Mouse (Mus musculus): ENCODE data around the gene Gm28308. TPM values are rescaled to one million over a fixed set of nuclear protein-coding genes. Genes with fewer than 3 reads are reported as not detected.
A peak's percentile ranks its signal among the peaks of the same experiment; 100 is the strongest.

Gene Gm28308
- polyA plus RNA-seq, 1 experiment from 2014 or later: not detected

GRCm38 (mm10) chr6:52244471-52245039 lies 31.4 kb upstream of the Gm28308 start:
- ATAC-seq (ENCODE audit: low FRiP score, low read depth): peak; percentile 28; the same call in 1 of the 2 replicates
- Histone ChIP-seq H3K9ac (peak overlapping the region; percentile 100), H3K4me2 (replicated peaks) (peak overlapping the region; percentile 75), H3K4me1 (peaks cover 41% of the 10 kb centered on the region), H3K27me3 (peaks cover 9% of the 10 kb centered on the region; the same call in 1 of the 2 replicates), H3K27ac (peak overlapping the region; percentile 99), H3K9me3 (no peaks in the 10 kb centered on the region), H3K36me3 (0 out of 2 replicates have a peak, but pooled peaks cover 4% of the 10 kb centered on the region), H3K4me3 (peak overlapping the region; percentile 95)
- under 1% methylated on average over 23 of the region's 23 CpGs for WGBS

GRCm38 (mm10) chr6:52243681-52244121 lies 30.6 kb upstream of the Gm28308 start:
- H3K4me3 ChIP-seq: peak overlapping the region; percentile 95
- H3K36me3 ChIP-seq: no peaks in the 10 kb centered on the region
- H3K9ac ChIP-seq: peak overlapping the region; percentile 100
- peaks cover 33% of the 10 kb centered on the region for H3K4me1 ChIP-seq
- peak overlapping the region; percentile 75 for H3K4me2 ChIP-seq (replicated peaks)
- WGBS: 3% methylated on average over 12 of the region's 12 CpGs
- no peaks in the 10 kb centered on the region for H3K9me3 ChIP-seq
- no peak for ATAC-seq (ENCODE audit: low FRiP score, low read depth)
- H3K27ac ChIP-seq: peak overlapping the region; percentile 99
- peaks cover 9% of the 10 kb centered on the region; the same call in 1 of the 2 replicates for H3K27me3 ChIP-seq

GRCm38 (mm10) chr6:52242801-52243332 lies 29.7 kb upstream of the Gm28308 start:
- H3K9ac ChIP-seq: peak overlapping the region; percentile 100
- ATAC-seq (ENCODE audit: low FRiP score, low read depth): no peak
- peaks cover 33% of the 10 kb centered on the region for H3K4me1 ChIP-seq
- H3K9me3 ChIP-seq: no peaks in the 10 kb centered on the region
- H3K36me3 ChIP-seq: no peaks in the 10 kb centered on the region
- peak overlapping the region; percentile 95 for H3K4me3 ChIP-seq
- WGBS: 18% methylated on average over 4 of the region's 4 CpGs
- H3K27me3 ChIP-seq: peaks cover 9% of the 10 kb centered on the region; the same call in 1 of the 2 replicates
- peak overlapping the region; percentile 99 for H3K27ac ChIP-seq
- H3K4me2 ChIP-seq (replicated peaks): peak overlapping the region; percentile 75

DNA sequence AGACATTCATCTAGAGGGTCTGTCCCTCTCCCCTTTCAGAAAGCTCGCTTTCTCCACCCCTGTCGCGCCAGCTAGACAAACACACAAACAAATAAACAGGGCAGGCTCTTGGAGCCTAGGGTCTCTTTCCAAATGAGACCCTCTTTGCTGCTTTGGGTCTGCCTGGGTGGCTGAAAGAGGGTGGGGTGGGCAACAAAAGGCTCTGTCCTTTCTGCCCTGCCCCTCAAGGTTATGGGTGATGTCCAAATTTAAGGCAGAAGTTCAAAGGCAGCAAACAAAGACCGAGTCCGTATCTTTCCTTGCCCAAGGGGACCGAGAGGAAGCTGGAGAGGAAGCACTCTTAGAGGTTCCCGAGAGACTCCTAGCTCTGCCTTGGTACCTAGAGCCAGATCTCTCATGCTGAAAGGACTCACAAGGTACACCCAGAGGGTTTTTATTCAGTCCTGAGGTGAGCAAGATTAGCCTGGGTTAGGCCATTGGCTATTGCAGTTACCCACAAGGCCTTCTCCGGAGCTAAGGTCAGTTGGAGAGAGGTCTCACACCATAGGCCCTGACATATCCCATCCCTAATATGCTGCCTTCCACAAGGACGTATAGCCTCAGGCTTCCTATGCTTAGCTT lies 28.0 kb upstream of the Gm28308 start:
- H3K4me1 ChIP-seq: peaks cover 43% of the 10 kb centered on the region
- no peaks in the 10 kb centered on the region for H3K9me3 ChIP-seq
- H3K4me3 ChIP-seq: peak overlapping the region; percentile 95
- peaks cover 9% of the 10 kb centered on the region; the same call in 1 of the 2 replicates for H3K27me3 ChIP-seq
- WGBS: 8% methylated on average over 9 of the region's 9 CpGs
- peak overlapping the region; percentile 100 for H3K9ac ChIP-seq
- ATAC-seq (ENCODE audit: low FRiP score, low read depth): no peak
- H3K36me3 ChIP-seq: 0 out of 2 replicates have a peak, but pooled peaks cover 3% of the 10 kb centered on the region
- peak overlapping the region; percentile 100 for H3K27ac ChIP-seq
- peak overlapping the region; percentile 75 for H3K4me2 ChIP-seq (replicated peaks)

DNA sequence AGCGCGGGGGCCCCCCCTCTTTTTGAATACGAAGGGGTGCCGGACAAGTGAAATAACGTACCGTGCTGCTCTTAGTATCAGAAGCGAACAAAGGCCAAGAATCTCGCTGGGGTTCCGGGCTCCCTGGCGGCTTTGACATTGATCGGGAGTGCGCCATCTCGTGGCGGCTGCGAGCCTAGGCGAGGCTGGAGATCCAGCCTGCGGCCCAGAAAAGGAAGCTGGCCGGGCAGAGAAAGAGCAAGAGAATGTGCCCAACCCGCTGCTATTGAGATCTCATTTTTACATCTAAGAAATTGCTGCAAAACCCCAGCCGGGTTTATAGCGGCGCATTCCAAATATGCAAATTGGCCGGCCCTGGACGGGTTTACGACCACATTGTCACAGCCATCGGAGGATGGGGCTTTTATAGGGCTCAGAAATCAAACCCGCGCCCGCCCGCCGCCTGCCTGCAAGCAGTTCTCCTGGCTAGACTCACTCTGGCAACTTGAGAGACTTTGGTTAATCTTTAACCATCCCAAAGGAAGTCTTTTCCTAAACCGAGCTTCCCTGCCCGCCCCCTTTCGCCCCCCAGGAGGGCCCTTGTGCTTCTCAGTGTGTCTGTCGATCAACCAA lies 27.4 kb upstream of the Gm28308 start, which contains the start of gene Hoxa10:
TSS of gene Hoxa10 (minus strand) at position 466 of the 612 bp plus-strand sequence.
- peak within 1 kb of the TSS; percentile 100 for H3K9ac ChIP-seq
- H3K27ac ChIP-seq: peak within 1 kb of the TSS; percentile 100
- H3K36me3 ChIP-seq: 0 out of 2 replicates have a peak, but pooled peaks cover 6% of the 10 kb centered on the region
- H3K4me1 ChIP-seq: peaks cover 49% of the 10 kb centered on the region
- under 1% methylated on average over 35 of the region's 35 CpGs for WGBS
- peak; percentile 52 for ATAC-seq (ENCODE audit: low FRiP score, low read depth)
- H3K27me3 ChIP-seq: peaks cover 9% of the 10 kb centered on the region; the same call in 1 of the 2 replicates
- no peaks in the 10 kb centered on the region for H3K9me3 ChIP-seq
- peak within 1 kb of the TSS; percentile 75 for H3K4me2 ChIP-seq (replicated peaks)
- peak within 1 kb of the TSS; percentile 95 for H3K4me3 ChIP-seq

DNA sequence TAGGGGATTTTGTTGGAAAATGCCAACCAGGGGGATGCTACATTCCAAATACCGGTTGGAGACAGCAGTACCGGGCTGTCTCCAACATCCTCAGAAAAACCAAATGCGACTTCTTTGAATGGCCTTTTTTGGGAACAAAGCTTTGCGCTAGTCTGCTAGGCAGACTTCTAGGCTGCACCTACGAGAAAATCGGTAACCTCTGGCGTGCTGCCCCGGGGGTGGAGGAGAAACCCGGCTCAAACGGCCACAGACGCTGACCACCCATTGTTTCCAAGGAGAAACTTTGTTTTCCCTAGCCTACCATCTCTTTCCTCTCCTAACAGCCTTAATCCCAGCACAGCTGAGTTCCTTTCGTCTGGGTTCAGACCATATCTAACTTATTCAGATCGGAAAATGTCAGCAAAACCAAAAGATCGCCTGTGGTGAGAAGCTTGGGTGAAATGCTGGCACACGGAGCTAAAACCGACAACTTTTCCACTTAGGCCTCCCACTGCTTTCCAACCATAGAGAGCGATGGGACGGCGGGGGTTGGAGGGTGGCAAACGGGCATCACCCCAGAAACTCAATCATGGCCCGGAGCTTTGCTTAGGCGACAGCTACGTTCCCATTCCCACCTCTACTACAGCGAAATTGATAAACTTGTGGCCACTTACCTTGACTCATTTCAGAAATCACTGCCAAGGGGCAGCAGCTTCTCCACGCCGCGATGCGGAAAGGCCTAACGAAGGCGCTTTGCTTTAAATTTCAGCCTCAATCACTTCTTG lies 26.7 kb upstream of the Gm28308 start:
- no peak for ATAC-seq (ENCODE audit: low FRiP score, low read depth)
- H3K9ac ChIP-seq: peak overlapping the region; percentile 100
- peaks cover 9% of the 10 kb centered on the region; the same call in 1 of the 2 replicates for H3K27me3 ChIP-seq
- peaks cover 54% of the 10 kb centered on the region for H3K4me1 ChIP-seq
- 1% methylated on average over 30 of the region's 30 CpGs for WGBS
- H3K36me3 ChIP-seq: 0 out of 2 replicates have a peak, but pooled peaks cover 6% of the 10 kb centered on the region
- H3K9me3 ChIP-seq: no peaks in the 10 kb centered on the region
- H3K4me2 ChIP-seq (replicated peaks): peak overlapping the region; percentile 75
- peak overlapping the region; percentile 95 for H3K4me3 ChIP-seq
- H3K27ac ChIP-seq: peak overlapping the region; percentile 100

DNA sequence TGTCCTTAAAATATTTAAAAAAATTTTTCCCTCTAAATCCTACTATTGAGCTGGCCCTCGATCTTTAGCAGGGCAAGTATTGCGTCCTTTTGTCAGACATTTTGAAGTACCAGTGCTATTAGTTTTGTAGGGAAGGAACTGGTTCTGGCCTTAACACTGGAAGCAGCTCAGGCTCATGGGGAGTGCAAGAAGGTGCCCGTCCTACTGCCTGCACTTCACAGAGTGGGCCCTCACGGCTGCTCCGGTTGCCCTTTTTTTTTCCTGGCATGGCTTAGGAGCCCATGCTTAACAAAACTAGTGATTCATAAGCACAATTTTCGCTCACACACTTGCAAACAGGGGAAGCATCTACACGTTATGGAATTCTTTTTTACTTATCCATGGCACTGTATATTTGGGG lies 25.8 kb upstream of the Gm28308 start:
- Histone ChIP-seq H3K27ac (peak overlapping the region; percentile 100), H3K36me3 (peaks cover 10% of the 10 kb centered on the region; the same call in 1 of the 2 replicates), H3K4me3 (peak overlapping the region; percentile 95), H3K4me2 (replicated peaks) (peak overlapping the region; percentile 75), H3K9ac (peak overlapping the region; percentile 100), H3K4me1 (peaks cover 54% of the 10 kb centered on the region), H3K9me3 (no peaks in the 10 kb centered on the region), H3K27me3 (peaks cover 9% of the 10 kb centered on the region; the same call in 1 of the 2 replicates)
- ATAC-seq (ENCODE audit: low FRiP score, low read depth): no peak
- WGBS: 2% methylated on average over 7 of the region's 7 CpGs

- under 1% methylated on average over 7 of the region's 7 CpGs for WGBS
- peak overlapping the region; percentile 100 for H3K27ac ChIP-seq
- no peak for ATAC-seq (ENCODE audit: low FRiP score, low read depth)
- peaks cover 15% of the 10 kb centered on the region; the same call in 1 of the 2 replicates for H3K36me3 ChIP-seq
- H3K4me3 ChIP-seq: peak overlapping the region; percentile 95
- H3K4me1 ChIP-seq: peaks cover 46% of the 10 kb centered on the region
- H3K4me2 ChIP-seq (replicated peaks): peak overlapping the region; percentile 75
- H3K9ac ChIP-seq: peak overlapping the region; percentile 100
- peaks cover 9% of the 10 kb centered on the region; the same call in 1 of the 2 replicates for H3K27me3 ChIP-seq
- no peaks in the 10 kb centered on the region for H3K9me3 ChIP-seq
Observed at GRCm38 (mm10) chr6:52238155-52238545, 25.0 kb upstream of the Gm28308 start.

- Histone ChIP-seq H3K27ac (peak overlapping the region; percentile 100), H3K9me3 (no peaks in the 10 kb centered on the region), H3K4me2 (replicated peaks) (peak overlapping the region; percentile 75), H3K36me3 (peaks cover 16% of the 10 kb centered on the region), H3K27me3 (peaks cover 6% of the 10 kb centered on the region; the same call in 1 of the 2 replicates), H3K4me3 (peak overlapping the region; percentile 95), H3K4me1 (peaks cover 40% of the 10 kb centered on the region), H3K9ac (peak overlapping the region; percentile 100)
- no peak for ATAC-seq (ENCODE audit: low FRiP score, low read depth)
- WGBS: 2% methylated on average over 10 of the region's 10 CpGs
Observed at GRCm38 (mm10) chr6:52237346-52238154, 24.4 kb upstream of the Gm28308 start.

DNA sequence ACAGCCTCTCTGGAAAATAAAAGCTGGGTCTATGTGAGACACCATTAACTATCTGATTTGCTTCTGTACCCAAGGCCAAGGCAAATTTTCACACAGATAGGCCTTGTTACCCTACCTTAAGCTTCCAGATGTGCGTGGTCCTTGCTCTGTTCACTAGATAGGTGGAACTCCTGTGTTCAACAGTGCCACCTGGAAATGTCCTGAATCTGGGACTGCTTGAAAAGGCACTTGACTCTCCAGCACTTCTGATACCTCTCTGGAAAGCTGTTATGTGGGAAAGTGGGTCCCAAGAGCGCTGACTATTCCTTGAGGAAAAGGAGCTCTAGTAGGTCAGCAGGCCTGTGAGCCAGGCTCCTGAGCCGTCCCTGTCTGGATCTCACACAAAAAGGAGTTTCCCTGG lies 23.7 kb upstream of the Gm28308 start:
- peaks cover 3% of the 10 kb centered on the region; the same call in 1 of the 2 replicates for H3K27me3 ChIP-seq
- WGBS: 7% methylated on average over 3 of the region's 3 CpGs
- peaks cover 23% of the 10 kb centered on the region for H3K36me3 ChIP-seq
- H3K9me3 ChIP-seq: no peaks in the 10 kb centered on the region
- peak overlapping the region; percentile 75 for H3K4me2 ChIP-seq (replicated peaks)
- no peak for ATAC-seq (ENCODE audit: low FRiP score, low read depth)
- peak overlapping the region; percentile 95 for H3K4me3 ChIP-seq
- H3K27ac ChIP-seq: peak overlapping the region; percentile 100
- peaks cover 33% of the 10 kb centered on the region for H3K4me1 ChIP-seq
- peak overlapping the region; percentile 100 for H3K9ac ChIP-seq

Measured in limb, embryonic 13.5 days (tissue).